Mouse (Mus musculus) myocyte (in vitro differentiated cells): ENCODE results near the gene Rnf103.

Experiments
- E2F4 ChIP-seq: IDR thresholded peaks from one replicate; pipeline ENCODE4 v1.6.1; 2011; ENCODE audit warnings: mild to moderate bottlenecking, control low read depth, moderate library complexity; ENCODE audit not compliant: insufficient read depth
- MAX ChIP-seq: IDR thresholded peaks from one replicate; pipeline ENCODE4 v1.6.1; 2011; ENCODE audit warnings: low read depth, mild to moderate bottlenecking, control low read depth
- MYOG ChIP-seq, 3 experiments: IDR thresholded peaks; one replicate each; pipeline ENCODE4 v1.6.1; 2011; ENCODE audit warnings: control low read depth in 2 of 3, low read depth in 2 of 3, mild to moderate bottlenecking in 2 of 3; ENCODE audit not compliant: insufficient read length in 2 of 3, control insufficient read depth in 1 of 3, insufficient read depth in 1 of 3
- POLR2A ChIP-seq: IDR thresholded peaks from one replicate; pipeline ENCODE4 v1.6.1; 2011; ENCODE audit warnings: low read depth, mild to moderate bottlenecking, control low read depth, moderate library complexity; ENCODE audit not compliant: insufficient read length
- POLR2AphosphoS2 ChIP-seq: IDR thresholded peaks from one replicate; pipeline ENCODE4 v1.6.1; 2011; ENCODE audit warnings: low read depth, control low read depth; ENCODE audit not compliant: insufficient read length
- SRF ChIP-seq: IDR thresholded peaks from one replicate; pipeline ENCODE4 v1.6.1; 2011; ENCODE audit warnings: low read depth; ENCODE audit not compliant: control insufficient read depth, insufficient read length
- TCF12 ChIP-seq: IDR thresholded peaks from one replicate; pipeline ENCODE4 v1.6.1; 2011; ENCODE audit warnings: mild to moderate bottlenecking, control low read depth; ENCODE audit not compliant: poor library complexity, insufficient read depth, severe bottlenecking
- TCF3 ChIP-seq: IDR thresholded peaks from one replicate; pipeline ENCODE4 v1.6.1; 2011; ENCODE audit warnings: low read depth, control low read depth; ENCODE audit not compliant: insufficient read length
- USF1 ChIP-seq: IDR thresholded peaks from one replicate; pipeline ENCODE4 v1.6.1; 2011; ENCODE audit warnings: low read depth, mild to moderate bottlenecking, control low read depth, moderate library complexity

DNA sequence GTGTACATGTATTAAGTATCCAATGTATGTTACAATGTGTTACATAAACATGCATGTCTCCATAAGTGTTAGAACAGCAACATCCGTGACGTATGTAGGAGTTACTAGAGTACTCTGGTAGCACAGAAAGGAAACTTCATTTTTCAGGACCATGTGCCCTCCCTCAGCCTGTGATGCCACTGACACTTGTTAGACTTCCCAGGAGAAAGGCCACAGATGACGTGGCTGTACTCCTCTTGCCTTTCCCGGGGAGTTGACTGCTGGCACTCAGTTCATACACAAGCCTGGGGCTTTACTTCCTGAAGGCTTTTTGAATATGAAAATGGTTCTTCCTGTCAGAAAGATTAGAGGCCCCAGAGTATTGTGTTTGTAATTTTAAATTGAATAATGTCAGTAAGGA is 10.4 kb downstream of the Rnf103 start:
- TF ChIP-seq E2F4 (no peak), TCF3 (no peak), POLR2A (no peak), MAX (no peak), TCF12 (no peak), POLR2AphosphoS2 (no peak), MYOG (IDR thresholded peaks at IDR 0.05; ENCODE audit: control insufficient read depth in 1 of 3, insufficient read depth in 1 of 3, insufficient read length in 2 of 3, low read depth in 2 of 3) (no peak), USF1 (no peak), SRF (no peak)
